8 mouse cellular contexts compared by ENCODE assay signal in genomic region chr3:39220011-39220706, GRCm38 (mm10).
DNase-seq lines count a peak whose midpoint lies in the region; ATAC-seq and TF ChIP-seq lines count a peak whose summit lies in the region.

No protein-coding gene starts in this region.

- 17% methylated on average over 10 of the region's 10 CpGs for WGBS in forebrain, embryonic 15.5 days
- WGBS in hindbrain, embryonic 14.5 days = 13% methylated on average over 10 of the region's 10 CpGs
- WGBS in cerebellum, adult 2 months = 50% methylated on average over 10 of the region's 10 CpGs
- 55% methylated on average over 10 of the region's 10 CpGs for WGBS in intestine, embryonic 15.5 days

- no peaks in the 10 kb centered on the region for H3K9me3 ChIP-seq in forebrain, embryonic 15.5 days
- H3K9me3 ChIP-seq in hindbrain, embryonic 14.5 days (ENCODE audit: control insufficient read depth, low read length) = no peaks in the 10 kb centered on the region
- no peaks in the 10 kb centered on the region for H3K9me3 ChIP-seq in intestine, embryonic 15.5 days

- no peak for TF ChIP-seq POLR2A in cerebellum, adult 2 months (IDR thresholded peaks at IDR 0.05; ENCODE audit: borderline replicate concordance, insufficient read depth, low read length)

- H3K4me3 ChIP-seq in forebrain, embryonic 15.5 days = no peak overlapping the region
- H3K4me3 ChIP-seq in hindbrain, embryonic 14.5 days (replicated peaks; ENCODE audit: low read length) = no peak overlapping the region
- H3K4me3 ChIP-seq in cerebellum, adult 2 months (replicated peaks; ENCODE audit: insufficient read depth, low read depth, low read length) = no peak overlapping the region
- no peak overlapping the region for H3K4me3 ChIP-seq in intestine, embryonic 15.5 days (replicated peaks)

- TF ChIP-seq CTCF in cerebellum, adult 2 months (IDR thresholded peaks at IDR 0.05; ENCODE audit: borderline replicate concordance, insufficient read depth, low read depth, low read length) = no peak

- peak; percentile 72 for ATAC-seq in forebrain, embryonic 15.5 days (replicated peaks)
- ATAC-seq in hindbrain, embryonic 14.5 days (ENCODE audit: low FRiP score) = peak; percentile 81
- ATAC-seq in intestine, embryonic 15.5 days = no peak

- H3K4me2 ChIP-seq in forebrain, embryonic 15.5 days (replicated peaks) = 0 out of 2 replicates have a peak overlapping the region, but pooled peaks have one; percentile 6
- peak overlapping the region; percentile 16; the same call in 1 of the 2 replicates for H3K4me2 ChIP-seq in hindbrain, embryonic 14.5 days (replicated peaks)
- no peak overlapping the region for H3K4me2 ChIP-seq in intestine, embryonic 15.5 days (replicated peaks)

- H3K27me3 ChIP-seq in forebrain, embryonic 15.5 days = no peaks in the 10 kb centered on the region
- H3K27me3 ChIP-seq in hindbrain, embryonic 14.5 days (ENCODE audit: control insufficient read depth, insufficient read depth, low read length) = no peaks in the 10 kb centered on the region
- no peaks in the 10 kb centered on the region for H3K27me3 ChIP-seq in cerebellum, adult 2 months (ENCODE audit: control insufficient read depth, insufficient read depth, low read length)
- H3K27me3 ChIP-seq in intestine, embryonic 15.5 days (replicated peaks) = no peaks in the 10 kb centered on the region

- no peaks in the 10 kb centered on the region for H3K36me3 ChIP-seq in forebrain, embryonic 15.5 days
- no peaks in the 10 kb centered on the region for H3K36me3 ChIP-seq in hindbrain, embryonic 14.5 days (replicated peaks; ENCODE audit: control insufficient read depth, insufficient read depth)
- H3K36me3 ChIP-seq in intestine, embryonic 15.5 days = no peaks in the 10 kb centered on the region

- H3K4me1 ChIP-seq in forebrain, embryonic 15.5 days = peaks cover 11% of the 10 kb centered on the region
- 0 out of 2 replicates have a peak, but pooled peaks cover 6% of the 10 kb centered on the region for H3K4me1 ChIP-seq in hindbrain, embryonic 14.5 days (replicated peaks; ENCODE audit: control insufficient read depth, insufficient read depth, low read length)
- no peaks in the 10 kb centered on the region for H3K4me1 ChIP-seq in cerebellum, adult 2 months (ENCODE audit: control insufficient read depth, insufficient read depth, low read length)
- H3K4me1 ChIP-seq in intestine, embryonic 15.5 days (replicated peaks) = 0 out of 2 replicates have a peak, but pooled peaks cover 4% of the 10 kb centered on the region

- peak; percentile 27 to 67 for DNase-seq in adrenal gland, adult (ENCODE audit: inconsistent age in 2 of 2, low spot score in 1 of 2)
- no peak for DNase-seq in adrenal gland, postnatal 4 days (ENCODE audit: low spot score in 2 of 2)
- DNase-seq in hindbrain, embryonic 14.5 days (ENCODE audit: low spot score) = peak; percentile 38
- DNase-seq in lung, adult 18-20 months = peak; percentile 35 to 62
- peak; percentile 3 for DNase-seq in ovary, postnatal 10 days (ENCODE audit: low spot score)
- DNase-seq in cerebellum, adult 2 months = no peak

- H3K9ac ChIP-seq in forebrain, embryonic 15.5 days (replicated peaks) = no peak overlapping the region
- no peak overlapping the region for H3K9ac ChIP-seq in hindbrain, embryonic 14.5 days
- no peak overlapping the region for H3K9ac ChIP-seq in intestine, embryonic 15.5 days

- peak overlapping the region; percentile 9; the same call in 1 of the 2 replicates for H3K27ac ChIP-seq in forebrain, embryonic 15.5 days (replicated peaks)
- H3K27ac ChIP-seq in hindbrain, embryonic 14.5 days = 0 out of 2 replicates have a peak overlapping the region, but pooled peaks have one; percentile 3
- H3K27ac ChIP-seq in cerebellum, adult 2 months (ENCODE audit: insufficient read depth, low read length) = no peak overlapping the region
- H3K27ac ChIP-seq in intestine, embryonic 15.5 days = no peak overlapping the region

Comparison
In these comparisons a context has a peak if more than half of its experiments do, and no peak if none do; other contexts are left out.
1. DNase-seq: peak in adrenal gland, adult (2 of 2), hindbrain, embryonic 14.5 days (single experiment), lung, adult 18-20 months (2 of 2) and ovary, postnatal 10 days (single experiment); none in adrenal gland, postnatal 4 days (0 of 2) and cerebellum, adult 2 months (0 of 2).
2. H3K27ac ChIP-seq: peak in forebrain, embryonic 15.5 days (single experiment) and hindbrain, embryonic 14.5 days (single experiment); none in cerebellum, adult 2 months (single experiment) and intestine, embryonic 15.5 days (single experiment).